Mouse (Mus musculus) adrenal gland, adult 8-10 months (tissue): ENCODE data around the gene Traip. TPM values are rescaled to one million over a fixed set of nuclear protein-coding genes. Genes with fewer than 3 reads are reported as not detected.

Experiments
- DNase-seq: peaks from one replicate; pipeline ENCODE4 v3.0.0; 2022
- total RNA-seq, 4 experiments: library from RNA; stranded (reverse); gene quantifications; 2 replicates each; pipeline ENCODE4 v1.2.4; 2022

The Traip gene
- total RNA-seq: 1 to 10 TPM; 2.2 to 7.0 (median 4.2) TPM

- DNase-seq: no peak
Measured at GRCm38 (mm10) chr9:107949922-107950235, at the start of gene Traip. Traip (plus strand) TSS chr9:107950136.

GRCm38 (mm10) chr9:107900840-107901626, 48.9 kb upstream of the Traip start:
- no peak for DNase-seq

- no peak for DNase-seq
Measured at GRCm38 (mm10) chr9:107901627-107901914, 48.4 kb upstream of the Traip start.

- peak; percentile 78 for DNase-seq
Measured at GRCm38 (mm10) chr9:107904726-107905125, 45.2 kb upstream of the Traip start.

- DNase-seq: peak; percentile 75
Measured at GRCm38 (mm10) chr9:107906252-107906966, 43.5 kb upstream of the Traip start, which contains the start of gene Mst1r. Mst1r (plus strand) TSS chr9:107906873.

GRCm38 (mm10) chr9:107906967-107907800, 42.8 kb upstream of the Traip start:
- no peak for DNase-seq

GRCm38 (mm10) chr9:107907801-107908120, 42.2 kb upstream of the Traip start:
- no peak for DNase-seq

GRCm38 (mm10) chr9:107908410-107909158, 41.4 kb upstream of the Traip start:
- DNase-seq: no peak

GRCm38 (mm10) chr9:107910025-107910769, 39.7 kb upstream of the Traip start:
- DNase-seq: no peak

GRCm38 (mm10) chr9:107914764-107915420, 35.0 kb upstream of the Traip start:
- DNase-seq: no peak

- DNase-seq: no peak
Measured at GRCm38 (mm10) chr9:107917895-107918608, 31.9 kb upstream of the Traip start.

- DNase-seq: no peak
Measured at GRCm38 (mm10) chr9:107918884-107919283, 31.1 kb upstream of the Traip start.

GRCm38 (mm10) chr9:107919441-107919840, 30.5 kb upstream of the Traip start:
- no peak for DNase-seq

- no peak for DNase-seq
Measured at GRCm38 (mm10) chr9:107923021-107923420, 26.9 kb upstream of the Traip start.

- no peak for DNase-seq
Measured at GRCm38 (mm10) chr9:107923956-107924355, 26.0 kb upstream of the Traip start.

GRCm38 (mm10) chr9:107925251-107925650, 24.7 kb upstream of the Traip start:
- DNase-seq: no peak

- no peak for DNase-seq
Measured at GRCm38 (mm10) chr9:107926920-107927420, 23.0 kb upstream of the Traip start.

- no peak for DNase-seq
Measured at GRCm38 (mm10) chr9:107927749-107928148, 22.2 kb upstream of the Traip start.

- no peak for DNase-seq
Measured at GRCm38 (mm10) chr9:107928169-107928568, 21.8 kb upstream of the Traip start, which contains the start of gene Actl11. Actl11 (plus strand) TSS chr9:107928469.

- no peak for DNase-seq
Measured at GRCm38 (mm10) chr9:107932221-107932620, 17.7 kb upstream of the Traip start.
